Mouse (Mus musculus): ENCODE results near the gene A930017K11Rik. TPM values are rescaled to one million over a fixed set of nuclear protein-coding genes. Genes with fewer than 3 reads are reported as not detected.

The A930017K11Rik gene
- polyA plus RNA-seq (2015; fragmentation: Nextera tagmentation; extraction: Ambion mirVana) = 0.21 TPM in 1 of 2 replicates, not detected in the other

DNA sequence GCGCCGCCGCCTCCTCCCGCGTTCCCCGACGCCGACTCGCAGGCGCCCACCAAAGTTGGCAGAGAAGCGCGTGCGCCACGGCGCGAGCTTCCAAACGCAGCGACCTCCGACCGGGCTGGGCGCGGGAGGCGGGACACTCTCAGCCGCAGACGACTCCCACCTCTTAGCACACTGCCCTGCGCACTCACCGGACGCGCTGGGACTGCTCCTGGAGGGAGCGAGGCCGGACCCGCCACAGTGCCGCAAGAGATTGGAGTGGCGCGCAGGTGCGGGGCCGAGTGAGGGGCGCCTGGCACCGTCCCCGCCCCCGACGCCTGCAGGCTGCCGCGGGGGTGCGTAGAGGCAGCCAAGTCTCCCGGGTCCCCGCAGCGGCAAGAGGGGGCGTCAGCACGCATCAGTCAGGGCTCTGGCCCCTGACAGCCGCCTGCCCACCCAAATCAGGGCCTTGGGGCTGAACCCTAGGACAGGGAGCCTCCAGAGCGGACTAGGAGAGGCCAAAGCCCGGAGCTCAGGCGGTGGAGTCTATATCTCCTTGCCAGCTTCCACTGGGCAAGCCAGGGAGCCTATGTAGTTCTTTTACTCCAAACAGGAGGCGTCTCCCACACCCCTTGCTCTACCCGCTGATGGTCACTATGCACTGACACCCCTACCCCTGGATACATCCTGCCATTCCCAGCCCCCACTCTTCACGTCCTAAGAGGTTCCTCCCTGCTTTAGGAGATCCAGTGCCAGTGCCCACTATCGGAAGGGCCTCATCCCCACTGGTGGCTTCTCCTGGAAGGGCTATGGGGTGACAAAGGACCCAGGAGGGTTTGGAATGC lies at the start of gene A930017K11Rik:
A930017K11Rik (minus strand) TSS at position 763 of the 821 bp plus-strand sequence.

GRCm38 (mm10) chr17:25985306-25986294 lies 33.2 kb upstream of the A930017K11Rik start, which contains the start of gene Capn15:
Gene Capn15, minus strand, starts transcription at chr17:25985796.

DNA sequence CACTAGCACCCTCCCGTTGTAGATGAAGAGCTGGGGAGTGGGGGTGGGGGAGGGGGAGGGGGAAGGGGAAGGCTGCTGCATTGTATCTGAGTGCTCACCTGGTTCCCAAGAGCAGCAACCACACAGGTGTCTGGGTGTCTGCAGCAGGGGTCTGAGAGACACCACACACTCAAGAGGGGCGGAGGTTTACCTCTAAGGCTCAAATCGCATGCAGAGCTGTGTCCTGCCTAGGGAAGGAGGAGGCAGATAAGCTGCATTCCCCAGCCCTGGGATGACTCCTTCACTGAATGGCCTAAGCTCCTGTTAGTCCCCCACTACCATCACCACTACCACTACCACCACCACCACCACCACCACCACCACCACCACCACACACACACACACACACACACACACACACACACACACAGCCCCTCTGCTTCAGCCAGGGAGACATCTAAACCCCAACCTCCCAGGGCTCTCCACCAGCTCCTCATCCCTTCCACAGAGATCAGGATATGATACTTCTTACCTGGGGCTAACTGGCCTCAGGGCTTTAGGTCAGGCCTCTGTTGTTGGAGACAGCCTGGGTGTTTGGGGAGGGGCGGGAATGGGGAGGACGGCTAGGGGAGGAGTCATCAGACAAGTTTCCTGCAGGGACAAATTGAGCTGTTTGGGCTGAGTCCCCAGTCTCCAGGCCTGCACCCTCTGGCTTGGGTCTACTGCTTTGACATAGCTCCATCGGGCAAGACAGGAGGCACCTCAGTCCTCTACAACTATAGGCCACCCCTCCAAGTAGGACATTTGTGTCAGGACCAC lies 7.8 kb downstream of the A930017K11Rik start, which contains the start of the genes Pigq and Nhlrc4:
Pigq (minus strand) TSS at position 571 of the 798 bp plus-strand sequence.
Nhlrc4 (minus strand) TSS at position 596 of the 798 bp plus-strand sequence.

DNA sequence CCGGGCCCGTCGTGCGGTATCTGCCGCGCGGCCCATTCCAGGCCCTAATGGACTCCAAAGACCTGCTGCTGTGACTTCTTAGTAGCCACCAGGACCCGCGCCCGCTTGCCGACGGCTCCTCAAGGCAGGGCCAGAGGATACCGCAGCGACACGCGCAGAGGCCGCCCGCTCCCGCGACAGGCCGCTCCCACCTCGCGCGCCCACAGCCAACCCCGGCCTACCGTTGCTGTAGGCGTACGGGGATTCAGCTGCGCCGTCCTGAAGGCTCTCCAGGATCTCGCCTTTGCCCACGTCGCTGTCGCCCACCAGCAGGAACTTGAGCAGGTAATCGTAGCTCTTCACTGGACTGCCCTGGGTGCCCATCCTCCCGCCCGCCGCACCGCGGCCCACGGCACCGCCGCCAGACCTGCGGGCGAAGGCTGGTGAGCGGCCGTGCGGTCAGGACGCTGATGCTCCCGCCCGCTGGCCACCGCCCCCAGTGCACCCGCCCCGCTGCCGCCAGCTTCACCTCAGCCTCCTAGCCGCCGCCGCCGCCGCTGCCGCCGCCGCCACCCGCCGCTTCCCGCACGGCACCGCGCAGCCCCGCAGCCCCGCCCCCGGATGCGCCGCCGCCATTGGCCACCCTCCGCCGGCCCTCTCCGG lies 33.1 kb downstream of the A930017K11Rik start, which contains the start of gene Rab40c:
Rab40c (minus strand) TSS at position 584 of the 642 bp plus-strand sequence.

Other genes starting within 250 kb of the A930017K11Rik start
- gene Gng13, start 235.4 kb downstream of the A930017K11Rik start, polyA plus RNA-seq (2015; fragmentation: Nextera tagmentation; extraction: Ambion mirVana) = 5.1 and 5.4 TPM in 2 replicates
- gene Chtf18, start 225.1 kb downstream of the A930017K11Rik start, polyA plus RNA-seq (2015; fragmentation: Nextera tagmentation; extraction: Ambion mirVana) = 4.2 and 6.3 TPM in 2 replicates
- 12.5 and 19.9 TPM in 2 replicates for gene Rpusd1, start 224.9 kb downstream of the A930017K11Rik start, polyA plus RNA-seq (2015; fragmentation: Nextera tagmentation; extraction: Ambion mirVana)
- 0.17 TPM in 1 of 2 replicates, not detected in the other for gene Mslnl, start 216.5 kb downstream of the A930017K11Rik start, polyA plus RNA-seq (2015; fragmentation: Nextera tagmentation; extraction: Ambion mirVana)
- 58.7 and 63.7 TPM in 2 replicates for gene Msln, start 198.2 kb downstream of the A930017K11Rik start, polyA plus RNA-seq (2015; fragmentation: Nextera tagmentation; extraction: Ambion mirVana)
- 21.6 and 30.4 TPM in 2 replicates for gene Narfl, start 178.8 kb downstream of the A930017K11Rik start, polyA plus RNA-seq (2015; fragmentation: Nextera tagmentation; extraction: Ambion mirVana)
- 56.7 and 71.7 TPM in 2 replicates for gene Haghl, start 166.9 kb downstream of the A930017K11Rik start, polyA plus RNA-seq (2015; fragmentation: Nextera tagmentation; extraction: Ambion mirVana)
- 0.35 and 0.36 TPM in 2 replicates for gene Ccdc78, start 166.0 kb downstream of the A930017K11Rik start, polyA plus RNA-seq (2015; fragmentation: Nextera tagmentation; extraction: Ambion mirVana)
- 146 and 178 TPM in 2 replicates for gene Fam173a, start 159.7 kb downstream of the A930017K11Rik start, polyA plus RNA-seq (2015; fragmentation: Nextera tagmentation; extraction: Ambion mirVana)
- gene AC134908.4, start 156.9 kb downstream of the A930017K11Rik start, polyA plus RNA-seq (2015; fragmentation: Nextera tagmentation; extraction: Ambion mirVana) = 0.39 TPM in 1 of 2 replicates, not detected in the other
- gene Metrn, start 155.4 kb downstream of the A930017K11Rik start, polyA plus RNA-seq (2015; fragmentation: Nextera tagmentation; extraction: Ambion mirVana) = 63.7 and 96.9 TPM in 2 replicates
- gene Fbxl16, start 143.5 kb downstream of the A930017K11Rik start, polyA plus RNA-seq (2015; fragmentation: Nextera tagmentation; extraction: Ambion mirVana) = 12.1 and 14.1 TPM in 2 replicates
- gene Wdr24, start 128.9 kb downstream of the A930017K11Rik start, polyA plus RNA-seq (2015; fragmentation: Nextera tagmentation; extraction: Ambion mirVana) = 10.9 and 18.4 TPM in 2 replicates
- 28.9 and 42.7 TPM in 2 replicates for gene Jmjd8, start 123.7 kb downstream of the A930017K11Rik start, polyA plus RNA-seq (2015; fragmentation: Nextera tagmentation; extraction: Ambion mirVana)
- gene Stub1, start 119.2 kb downstream of the A930017K11Rik start, polyA plus RNA-seq (2015; fragmentation: Nextera tagmentation; extraction: Ambion mirVana) = 212 and 318 TPM in 2 replicates
- 11.7 and 16.4 TPM in 2 replicates for gene Rhbdl1, start 115.3 kb downstream of the A930017K11Rik start, polyA plus RNA-seq (2015; fragmentation: Nextera tagmentation; extraction: Ambion mirVana)
- gene Gm20683, start 110.8 kb downstream of the A930017K11Rik start, polyA plus RNA-seq (2015; fragmentation: Nextera tagmentation; extraction: Ambion mirVana) = 2.3 and 4.6 TPM in 2 replicates
- 10.4 and 18.4 TPM in 2 replicates for gene Rhot2, start 107.7 kb downstream of the A930017K11Rik start, polyA plus RNA-seq (2015; fragmentation: Nextera tagmentation; extraction: Ambion mirVana)
- gene Wdr90, start 91.1 kb downstream of the A930017K11Rik start, polyA plus RNA-seq (2015; fragmentation: Nextera tagmentation; extraction: Ambion mirVana) = 7.4 and 12.5 TPM in 2 replicates
- 272 and 300 TPM in 2 replicates for gene Mcrip2, start 83.8 kb downstream of the A930017K11Rik start, polyA plus RNA-seq (2015; fragmentation: Nextera tagmentation; extraction: Ambion mirVana)
- gene Mettl26, start 77.5 kb downstream of the A930017K11Rik start, polyA plus RNA-seq (2015; fragmentation: Nextera tagmentation; extraction: Ambion mirVana) = 88.6 and 139 TPM in 2 replicates
- gene Wfikkn1, start 71.7 kb downstream of the A930017K11Rik start, polyA plus RNA-seq (2015; fragmentation: Nextera tagmentation; extraction: Ambion mirVana) = 0.36 and 0.51 TPM in 2 replicates
- 20.0 and 27.4 TPM in 2 replicates for gene Rab40c, start 32.8 kb downstream of the A930017K11Rik start, polyA plus RNA-seq (2015; fragmentation: Nextera tagmentation; extraction: Ambion mirVana)
- 35.6 and 46.1 TPM in 2 replicates for gene Pigq, start 7.6 kb downstream of the A930017K11Rik start, polyA plus RNA-seq (2015; fragmentation: Nextera tagmentation; extraction: Ambion mirVana)
- 0.18 TPM in 1 of 2 replicates, not detected in the other for gene Nhlrc4, start 7.6 kb downstream of the A930017K11Rik start, polyA plus RNA-seq (2015; fragmentation: Nextera tagmentation; extraction: Ambion mirVana)
- 9.1 and 11.3 TPM in 2 replicates for gene Capn15, start 33.2 kb upstream of the A930017K11Rik start, polyA plus RNA-seq (2015; fragmentation: Nextera tagmentation; extraction: Ambion mirVana)
- gene Rab11fip3, start 117.0 kb upstream of the A930017K11Rik start, polyA plus RNA-seq (2015; fragmentation: Nextera tagmentation; extraction: Ambion mirVana) = 6.9 and 7.5 TPM in 2 replicates
- gene Decr2, start 137.8 kb upstream of the A930017K11Rik start, polyA plus RNA-seq (2015; fragmentation: Nextera tagmentation; extraction: Ambion mirVana) = 37.1 and 42.1 TPM in 2 replicates
- 32.7 and 33.1 TPM in 2 replicates for gene Nme4, start 143.0 kb upstream of the A930017K11Rik start, polyA plus RNA-seq (2015; fragmentation: Nextera tagmentation; extraction: Ambion mirVana)
- 3.1 and 4.5 TPM in 2 replicates for gene Tmem8, start 160.7 kb upstream of the A930017K11Rik start, polyA plus RNA-seq (2015; fragmentation: Nextera tagmentation; extraction: Ambion mirVana)
- gene Mrpl28, start 170.9 kb upstream of the A930017K11Rik start, polyA plus RNA-seq (2015; fragmentation: Nextera tagmentation; extraction: Ambion mirVana) = 180 and 209 TPM in 2 replicates
- 14.9 and 18.4 TPM in 2 replicates for gene Axin1, start 186.1 kb upstream of the A930017K11Rik start, polyA plus RNA-seq (2015; fragmentation: Nextera tagmentation; extraction: Ambion mirVana)
- 3.2 and 6.9 TPM in 2 replicates for gene Pdia2, start 246.5 kb upstream of the A930017K11Rik start, polyA plus RNA-seq (2015; fragmentation: Nextera tagmentation; extraction: Ambion mirVana)

All from adrenal gland, postnatal 0 days (tissue).